Mouse (Mus musculus): ENCODE results near the gene Bex3. TPM values are rescaled to one million over a fixed set of nuclear protein-coding genes. Genes with fewer than 3 reads are reported as not detected.

Gene Bex3
- polyA plus RNA-seq, 2 experiments: 442 to 467 TPM

- TF ChIP-seq POLR2A (IDR thresholded peaks at IDR 0.05; ENCODE audit: borderline replicate concordance, extremely low read depth, insufficient read depth, insufficient read length): peak; percentile 91; the same call in 1 of the 2 replicates
- 30% methylated on average over 20 of the region's 20 CpGs for WGBS
- H3K9ac ChIP-seq (ENCODE audit: low read depth, low read length, severe bottlenecking): peak within 1 kb of the TSS; percentile 71
- peaks cover 11% of the 10 kb centered on the region; the same call in 1 of the 2 replicates for H3K36me3 ChIP-seq (ENCODE audit: control insufficient read depth, insufficient read depth, low read length)
- H3K4me3 ChIP-seq (replicated peaks; ENCODE audit: low read length): peak within 1 kb of the TSS; percentile 43
- DNase-seq (ENCODE audit: low spot score): peak; percentile 88
- H3K9me3 ChIP-seq (ENCODE audit: control insufficient read depth, low read length): no peaks in the 10 kb centered on the region
- no peaks in the 10 kb centered on the region for H3K27me3 ChIP-seq (ENCODE audit: control insufficient read depth, insufficient read depth, low read length)
- H3K4me1 ChIP-seq (ENCODE audit: control insufficient read depth, insufficient read depth, low read length): no peaks in the 10 kb centered on the region
- H3K4me2 ChIP-seq (replicated peaks; ENCODE audit: low read depth, low read length, severe bottlenecking): peak within 1 kb of the TSS; percentile 42
- ATAC-seq (ENCODE audit: low FRiP score, low read depth): peak; percentile 94
- peak within 1 kb of the TSS; percentile 71 for H3K27ac ChIP-seq (replicated peaks; ENCODE audit: low read depth, low read length)
Observed at GRCm38 (mm10) chrX:136244574-136245229, 25.4 kb upstream of the Bex3 start, which contains the start of gene Tceal9. TSS of gene Tceal9 (plus strand) at chrX:136245079.

GRCm38 (mm10) chrX:136245521-136246071 lies 24.5 kb upstream of the Bex3 start:
- H3K27me3 ChIP-seq (ENCODE audit: control insufficient read depth, insufficient read depth, low read length): no peaks in the 10 kb centered on the region
- peaks cover 11% of the 10 kb centered on the region; the same call in 1 of the 2 replicates for H3K36me3 ChIP-seq (ENCODE audit: control insufficient read depth, insufficient read depth, low read length)
- peak overlapping the region; percentile 42 for H3K4me2 ChIP-seq (replicated peaks; ENCODE audit: low read depth, low read length, severe bottlenecking)
- no peaks in the 10 kb centered on the region for H3K9me3 ChIP-seq (ENCODE audit: control insufficient read depth, low read length)
- TF ChIP-seq POLR2A (IDR thresholded peaks at IDR 0.05; ENCODE audit: borderline replicate concordance, extremely low read depth, insufficient read depth, insufficient read length): no peak
- H3K9ac ChIP-seq (ENCODE audit: low read depth, low read length, severe bottlenecking): peak overlapping the region; percentile 71
- WGBS: 17% methylated on average over 15 of the region's 15 CpGs
- no peaks in the 10 kb centered on the region for H3K4me1 ChIP-seq (ENCODE audit: control insufficient read depth, insufficient read depth, low read length)
- DNase-seq (ENCODE audit: low spot score) (peak; percentile 42), ATAC-seq (ENCODE audit: low FRiP score, low read depth) (peak; percentile 56)
- H3K4me3 ChIP-seq (replicated peaks; ENCODE audit: low read length): peak overlapping the region; percentile 43
- peak overlapping the region; percentile 71 for H3K27ac ChIP-seq (replicated peaks; ENCODE audit: low read depth, low read length)

GRCm38 (mm10) chrX:136248811-136249210 lies 21.2 kb upstream of the Bex3 start:
- H3K4me2 ChIP-seq (replicated peaks; ENCODE audit: low read depth, low read length, severe bottlenecking): no peak overlapping the region
- TF ChIP-seq POLR2A (IDR thresholded peaks at IDR 0.05; ENCODE audit: borderline replicate concordance, extremely low read depth, insufficient read depth, insufficient read length): no peak
- WGBS: 62% methylated on average over 6 of the region's 6 CpGs
- H3K36me3 ChIP-seq (ENCODE audit: control insufficient read depth, insufficient read depth, low read length): peaks cover 11% of the 10 kb centered on the region; the same call in 1 of the 2 replicates
- H3K27ac ChIP-seq (replicated peaks; ENCODE audit: low read depth, low read length): no peak overlapping the region
- no peak overlapping the region for H3K4me3 ChIP-seq (replicated peaks; ENCODE audit: low read length)
- H3K9ac ChIP-seq (ENCODE audit: low read depth, low read length, severe bottlenecking): no peak overlapping the region
- ATAC-seq (ENCODE audit: low FRiP score, low read depth) (no peak), DNase-seq (ENCODE audit: low spot score) (no peak)
- no peaks in the 10 kb centered on the region for H3K27me3 ChIP-seq (ENCODE audit: control insufficient read depth, insufficient read depth, low read length)
- H3K9me3 ChIP-seq (ENCODE audit: control insufficient read depth, low read length): no peaks in the 10 kb centered on the region
- H3K4me1 ChIP-seq (ENCODE audit: control insufficient read depth, insufficient read depth, low read length): no peaks in the 10 kb centered on the region

DNA sequence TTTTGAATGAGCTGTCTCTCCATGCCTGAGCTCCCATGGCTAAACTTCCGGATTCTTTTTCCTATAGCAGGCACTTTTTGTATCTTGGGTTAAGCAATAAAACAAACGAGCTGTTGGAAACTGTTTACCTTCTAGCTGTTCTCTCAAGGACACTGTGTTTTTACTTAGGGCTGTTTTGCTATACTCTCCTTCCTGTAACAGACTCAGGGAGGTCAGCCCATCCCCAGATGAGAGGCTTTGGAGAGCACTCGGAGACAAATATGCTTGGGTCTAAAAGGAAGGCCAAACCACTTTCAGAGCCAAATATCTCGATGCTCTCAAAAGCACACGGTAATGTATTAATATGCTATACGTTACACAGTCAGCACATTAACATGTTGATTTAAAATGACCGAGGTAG lies 20.4 kb upstream of the Bex3 start:
- WGBS: 76% methylated on average over 7 of the region's 7 CpGs
- H3K27ac ChIP-seq (replicated peaks; ENCODE audit: low read depth, low read length): no peak overlapping the region
- DNase-seq (ENCODE audit: low spot score) (no peak), ATAC-seq (ENCODE audit: low FRiP score, low read depth) (no peak)
- H3K4me1 ChIP-seq (ENCODE audit: control insufficient read depth, insufficient read depth, low read length): no peaks in the 10 kb centered on the region
- H3K36me3 ChIP-seq (ENCODE audit: control insufficient read depth, insufficient read depth, low read length): peaks cover 11% of the 10 kb centered on the region; the same call in 1 of the 2 replicates
- no peaks in the 10 kb centered on the region for H3K9me3 ChIP-seq (ENCODE audit: control insufficient read depth, low read length)
- no peak overlapping the region for H3K4me2 ChIP-seq (replicated peaks; ENCODE audit: low read depth, low read length, severe bottlenecking)
- H3K9ac ChIP-seq (ENCODE audit: low read depth, low read length, severe bottlenecking): no peak overlapping the region
- no peaks in the 10 kb centered on the region for H3K27me3 ChIP-seq (ENCODE audit: control insufficient read depth, insufficient read depth, low read length)
- TF ChIP-seq POLR2A (IDR thresholded peaks at IDR 0.05; ENCODE audit: borderline replicate concordance, extremely low read depth, insufficient read depth, insufficient read length): no peak
- H3K4me3 ChIP-seq (replicated peaks; ENCODE audit: low read length): no peak overlapping the region

GRCm38 (mm10) chrX:136252023-136252729 lies 17.9 kb upstream of the Bex3 start:
- no peaks in the 10 kb centered on the region for H3K27me3 ChIP-seq (ENCODE audit: control insufficient read depth, insufficient read depth, low read length)
- H3K27ac ChIP-seq (replicated peaks; ENCODE audit: low read depth, low read length): no peak overlapping the region
- H3K9me3 ChIP-seq (ENCODE audit: control insufficient read depth, low read length): no peaks in the 10 kb centered on the region
- DNase-seq (ENCODE audit: low spot score) (no peak), ATAC-seq (ENCODE audit: low FRiP score, low read depth) (no peak)
- no peak overlapping the region for H3K4me3 ChIP-seq (replicated peaks; ENCODE audit: low read length)
- H3K9ac ChIP-seq (ENCODE audit: low read depth, low read length, severe bottlenecking): no peak overlapping the region
- H3K4me1 ChIP-seq (ENCODE audit: control insufficient read depth, insufficient read depth, low read length): no peaks in the 10 kb centered on the region
- H3K4me2 ChIP-seq (replicated peaks; ENCODE audit: low read depth, low read length, severe bottlenecking): no peak overlapping the region
- TF ChIP-seq POLR2A (IDR thresholded peaks at IDR 0.05; ENCODE audit: borderline replicate concordance, extremely low read depth, insufficient read depth, insufficient read length): no peak
- H3K36me3 ChIP-seq (ENCODE audit: control insufficient read depth, insufficient read depth, low read length): peaks cover 6% of the 10 kb centered on the region; the same call in 1 of the 2 replicates
- WGBS: 58% methylated on average over 6 of the region's 6 CpGs
